Mouse (Mus musculus): Measurements from ENCODE around the gene Ano4.

GRCm38 (mm10) chr10:89307566-89307965 is 37.0 kb downstream of the Ano4 start:
- no peak for TF ChIP-seq POLR2A (IDR thresholded peaks at IDR 0.05; ENCODE audit: extremely low read depth, insufficient read depth, low read length)
- no peak for TF ChIP-seq CTCF (IDR thresholded peaks at IDR 0.05; ENCODE audit: extremely low read depth, insufficient read depth, low read length)
